Mouse (Mus musculus) liver, embryonic 14.5 days (tissue): Measurements from ENCODE around the gene Dytn. TPM values are rescaled to one million over a fixed set of nuclear protein-coding genes. Genes with fewer than 3 reads are reported as not detected.
A peak's percentile ranks its signal among the peaks of the same experiment; 100 is the strongest.

ENCODE experiments used
- ATAC-seq: fragments of 200-750 bp; cut with Nextera tagmentation; 2 replicates; pipeline ENCODE4 v1.8.0; 2017; ENCODE audit warnings: moderate number of reproducible peaks, mild to moderate bottlenecking, moderate library complexity; ENCODE audit not compliant: insufficient read depth
- DNase-seq, 3 experiments: peaks; one replicate each; pipeline ENCODE4 v3.0.0-alpha.2; 2012 to 2013; ENCODE audit warnings: low read depth in 3 of 3, low spot score in 3 of 3
- H3K27ac ChIP-seq: fragments of 300-500 bp; sonication (generic); 2 replicates; pipeline ENCODE4 v1.5.1; 2014; ENCODE audit warnings: moderate library complexity, mild to moderate bottlenecking, control low read depth, inconsistent platforms
- H3K27me3 ChIP-seq: fragments of 300-500 bp; sonication (generic); 2 replicates; pipeline ENCODE4 v1.6.1; 2014; ENCODE audit warnings: mild to moderate bottlenecking, low read length, moderate library complexity; ENCODE audit not compliant: control insufficient read depth, insufficient read depth
- H3K36me3 ChIP-seq: fragments of 300-500 bp; sonication (generic); replicated peaks from 2 replicates; pipeline ENCODE4 v1.6.1; 2014; ENCODE audit warnings: low read depth; ENCODE audit not compliant: control insufficient read depth, insufficient read depth
- H3K4me1 ChIP-seq, 2 experiments: fragments of 200-500 bp in 1 of 2; fragments of 300-500 bp in 1 of 2; sonication (generic) in 1 of 2; replicated peaks; 2 replicates each; pipeline ENCODE4 v1.6.1; 2012 to 2014; ENCODE audit warnings: antibody characterized with exemption in 1 of 2, inconsistent platforms in 1 of 2, low read length in 1 of 2; ENCODE audit not compliant: control insufficient read depth in 2 of 2, insufficient read depth in 2 of 2
- H3K4me2 ChIP-seq: fragments of 300-500 bp; sonication (generic); 2 replicates; pipeline ENCODE4 v1.6.1; 2014; ENCODE audit warnings: low read depth, mild to moderate bottlenecking, control low read depth, moderate library complexity
- H3K4me3 ChIP-seq, 2 experiments: fragments of 200-500 bp in 1 of 2; fragments of 300-500 bp in 1 of 2; sonication (generic) in 1 of 2; 2 replicates each; pipeline ENCODE4 v1.5.1; 2012 to 2014; ENCODE audit warnings: low read depth in 2 of 2, low read length in 2 of 2, mild to moderate bottlenecking in 2 of 2, control low read depth in 1 of 2, inconsistent platforms in 1 of 2, moderate library complexity in 1 of 2; ENCODE audit not compliant: insufficient read depth in 1 of 2
- H3K9ac ChIP-seq: fragments of 300-500 bp; sonication (generic); replicated peaks from 2 replicates; pipeline ENCODE4 v1.6.1; 2014; ENCODE audit warnings: mild to moderate bottlenecking, control low read depth, moderate library complexity
- H3K9me3 ChIP-seq: fragments of 300-500 bp; sonication (generic); 2 replicates; pipeline ENCODE4 v1.6.1; 2016; ENCODE audit warnings: low read length, mixed read lengths; ENCODE audit not compliant: control insufficient read depth
- CTCF ChIP-seq: IDR thresholded peaks from 2 replicates; pipeline ENCODE4 v1.5.1; 2016; ENCODE audit warnings: antibody characterized with exemption, low read depth, control low read depth
- EP300 ChIP-seq: IDR thresholded peaks from 2 replicates; pipeline ENCODE4 v1.6.1; 2016; ENCODE audit warnings: antibody characterized with exemption, low read depth
- WGBS: fragments of 180-500 bp; shearing (Covaris S2); extraction: QIAGEN DNeasy Blood & Tissue Kit; methylation state at CpG from one replicate; pipeline ENCODE4 v1.1.7; 2014; ENCODE audit not compliant: insufficient replicate concordance; 5-methylcytosine and 5-hydroxymethylcytosine counted together
- polyA plus RNA-seq, 2 experiments: library from polyadenylated mRNA; depleted of rRNA in 1 of 2; stranded (reverse) in 1 of 2; unstranded in 1 of 2; fragments of >200 nt; fragmentation: Nextera tagmentation in 1 of 2; extraction: Ambion mirVana in 1 of 2; gene quantifications; 2 replicates each; pipeline versions ENCODE4 v1.2.1 to v1.2.3; 2012 to 2014

Dytn gene
- polyA plus RNA-seq, 2 experiments = not detected

- no peak overlapping the region for H3K4me3 ChIP-seq
- no peaks in the 10 kb centered on the region for H3K36me3 ChIP-seq
- 58% methylated on average over 5 of the region's 5 CpGs for WGBS
- no peak for ATAC-seq
- DNase-seq = no peak
- no peak overlapping the region for H3K9ac ChIP-seq
- H3K27ac ChIP-seq = no peak overlapping the region
- H3K4me2 ChIP-seq = no peak overlapping the region
- TF ChIP-seq EP300 = no peak
- TF ChIP-seq CTCF = no peak
- H3K4me1 ChIP-seq = 0 out of 4 replicates have a peak, but pooled peaks cover 0 to 2% of the 10 kb centered on the region in 2 experiments
- no peaks in the 10 kb centered on the region for H3K9me3 ChIP-seq
- H3K27me3 ChIP-seq = no peaks in the 10 kb centered on the region
Observed at GRCm38 (mm10) chr1:63705733-63706132, 19.0 kb upstream of the Dytn start.

GRCm38 (mm10) chr1:63696861-63697260 is 10.1 kb upstream of the Dytn start:
- no peaks in the 10 kb centered on the region for H3K36me3 ChIP-seq
- no peak overlapping the region for H3K4me2 ChIP-seq
- H3K4me1 ChIP-seq = no peaks in the 10 kb centered on the region
- no peak for DNase-seq
- H3K4me3 ChIP-seq = no peak overlapping the region
- H3K27me3 ChIP-seq = no peaks in the 10 kb centered on the region
- 55% methylated on average over 3 of the region's 3 CpGs for WGBS
- H3K27ac ChIP-seq = no peak overlapping the region
- H3K9me3 ChIP-seq = no peaks in the 10 kb centered on the region
- H3K9ac ChIP-seq = no peak overlapping the region
- no peak for ATAC-seq
- TF ChIP-seq EP300 (no peak), CTCF (no peak)

GRCm38 (mm10) chr1:63675975-63676374 is 10.8 kb downstream of the Dytn start:
- Histone ChIP-seq H3K27ac (no peak overlapping the region), H3K4me1 (no peaks in the 10 kb centered on the region), H3K4me3 (no peak overlapping the region), H3K9me3 (no peaks in the 10 kb centered on the region), H3K27me3 (no peaks in the 10 kb centered on the region), H3K9ac (no peak overlapping the region), H3K36me3 (no peaks in the 10 kb centered on the region), H3K4me2 (no peak overlapping the region)
- no peak for ATAC-seq
- DNase-seq = no peak
- TF ChIP-seq EP300 (no peak), CTCF (no peak)
- 62% methylated on average over 3 of the region's 3 CpGs for WGBS

- Histone ChIP-seq H3K4me1 (peaks cover 0 to 2% of the 10 kb centered on the region in 2 experiments; a peak in 1 of 4 replicates), H3K4me3 (no peak overlapping the region), H3K27me3 (no peaks in the 10 kb centered on the region), H3K36me3 (no peaks in the 10 kb centered on the region), H3K9ac (no peak overlapping the region), H3K27ac (no peak overlapping the region), H3K9me3 (no peaks in the 10 kb centered on the region), H3K4me2 (no peak overlapping the region)
- DNase-seq = peak in 2 of 3 experiments; percentile 13
- WGBS = 6% methylated on average over 3 of the region's 3 CpGs
- TF ChIP-seq EP300 (no peak), CTCF (peak; percentile 32; the same call in 1 of the 2 replicates)
- no peak for ATAC-seq
Observed at GRCm38 (mm10) chr1:63668852-63669160, 17.9 kb downstream of the Dytn start.

GRCm38 (mm10) chr1:63667949-63668851 is 18.5 kb downstream of the Dytn start:
- DNase-seq = no peak
- Histone ChIP-seq H3K27me3 (no peaks in the 10 kb centered on the region), H3K9me3 (no peaks in the 10 kb centered on the region), H3K9ac (no peak overlapping the region), H3K4me1 (peaks cover 0 to 2% of the 10 kb centered on the region in 2 experiments; a peak in 1 of 4 replicates), H3K27ac (no peak overlapping the region), H3K36me3 (no peaks in the 10 kb centered on the region), H3K4me3 (no peak overlapping the region), H3K4me2 (no peak overlapping the region)
- TF ChIP-seq CTCF (no peak), EP300 (no peak)
- WGBS = 23% methylated on average over 13 of the region's 13 CpGs
- ATAC-seq = no peak
